Mouse (Mus musculus): Measurements from ENCODE around the gene Terf2ip. TPM values are rescaled to one million over a fixed set of nuclear protein-coding genes. Genes with fewer than 3 reads are reported as not detected.

Gene Terf2ip
- polyA plus RNA-seq, 1 experiment from 2014 or later = 66.8 TPM

Other genes with a start within 250 kb of the Terf2ip start
- gene Cfdp1, start 157.1 kb upstream of the Terf2ip start, polyA plus RNA-seq (2015; fragmentation: Nextera tagmentation; extraction: Ambion mirVana) = 202 and 210 TPM in 2 replicates
- gene Tmem170, start 134.6 kb upstream of the Terf2ip start, polyA plus RNA-seq (2015; fragmentation: Nextera tagmentation; extraction: Ambion mirVana) = 3.6 and 4.2 TPM in 2 replicates
- gene Chst5, start 101.0 kb upstream of the Terf2ip start, polyA plus RNA-seq (2015; fragmentation: Nextera tagmentation; extraction: Ambion mirVana) = 4.4 and 4.9 TPM in 2 replicates
- gene Tmem231, start 77.5 kb upstream of the Terf2ip start, polyA plus RNA-seq (2015; fragmentation: Nextera tagmentation; extraction: Ambion mirVana) = 19.5 and 21.3 TPM in 2 replicates
- 422 and 469 TPM in 2 replicates for gene Gabarapl2, start 70.7 kb upstream of the Terf2ip start, polyA plus RNA-seq (2015; fragmentation: Nextera tagmentation; extraction: Ambion mirVana)
- gene Adat1, start 19.1 kb upstream of the Terf2ip start, polyA plus RNA-seq (2015; fragmentation: Nextera tagmentation; extraction: Ambion mirVana) = 6.9 and 7.5 TPM in 2 replicates
- 173 and 178 TPM in 2 replicates for gene Kars, start 75 bp upstream of the Terf2ip start, polyA plus RNA-seq (2015; fragmentation: Nextera tagmentation; extraction: Ambion mirVana)
- 0.33 and 0.70 TPM in 2 replicates for gene Gm6793, start 3.6 kb downstream of the Terf2ip start, polyA plus RNA-seq (2015; fragmentation: Nextera tagmentation; extraction: Ambion mirVana)